Mouse (Mus musculus): ENCODE data around the gene Olfr721-ps1.
A peak's percentile ranks its signal among the peaks of the same experiment; 100 is the strongest.

The Olfr721-ps1 gene

DNA sequence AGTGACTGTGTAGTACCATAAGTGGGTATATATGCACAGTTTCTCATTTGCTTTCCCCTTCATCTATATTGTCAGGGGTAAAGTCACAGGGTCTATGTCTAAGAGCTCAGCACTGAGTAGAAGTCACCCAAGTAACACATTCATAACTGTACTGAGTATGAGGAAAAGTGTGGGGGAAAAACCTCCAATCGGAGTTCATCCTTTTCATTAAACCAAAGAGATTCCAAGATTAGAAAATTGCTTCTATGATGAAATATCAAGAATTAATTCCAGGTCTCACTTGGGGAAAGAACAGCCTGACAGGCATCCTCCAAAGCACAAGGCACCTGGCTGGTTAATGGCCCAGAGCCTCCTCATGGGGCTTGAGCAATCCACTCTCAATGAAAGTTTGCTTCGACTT is at the start of gene Olfr721-ps1:
Olfr721-ps1 (plus strand) TSS at position 301 of the 400 bp plus-strand sequence.
- no peak for DNase-seq (ENCODE audit: low spot score)

DNA sequence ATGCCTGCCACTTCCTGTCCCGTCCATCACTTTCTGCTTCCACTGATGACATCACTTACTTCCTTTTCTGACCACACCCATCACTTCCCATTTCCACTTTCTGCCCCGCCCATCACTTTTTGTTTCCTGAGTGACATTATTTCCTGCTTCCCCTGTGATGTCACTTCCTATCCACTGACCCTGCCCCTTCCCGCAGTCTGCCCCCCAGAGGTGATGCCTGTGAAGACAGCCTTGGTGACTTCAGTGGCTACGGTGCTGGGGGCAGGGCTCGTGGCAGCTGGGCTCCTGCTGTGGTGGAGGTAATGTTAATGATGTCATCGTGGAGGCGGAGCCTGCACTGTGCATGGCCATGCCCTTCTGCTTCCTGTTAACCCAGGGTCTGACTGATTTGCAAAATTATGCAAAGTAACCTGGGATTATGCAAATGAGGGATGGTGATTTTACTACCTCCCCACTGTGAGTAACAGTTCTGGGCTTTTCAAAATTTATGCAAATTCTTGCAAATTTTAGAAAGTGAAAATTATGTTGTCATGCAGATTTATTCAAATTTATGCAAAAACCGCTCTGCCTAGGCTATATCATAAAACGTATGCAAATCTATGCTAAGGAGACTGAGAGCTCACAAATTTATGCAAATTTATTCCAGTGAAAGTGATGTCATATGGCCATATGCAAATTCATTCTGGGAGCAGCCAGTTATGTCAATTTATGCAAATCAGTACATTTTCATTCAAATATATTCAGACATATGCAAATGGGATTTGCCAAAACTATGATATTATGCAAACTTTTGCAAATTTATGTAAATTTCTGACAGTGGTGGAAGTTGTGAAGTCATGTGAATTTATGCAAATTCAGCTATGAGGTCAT is 49.1 kb upstream of the Olfr721-ps1 start:
- peak; percentile 64 for DNase-seq (ENCODE audit: low spot score)

DNA sequence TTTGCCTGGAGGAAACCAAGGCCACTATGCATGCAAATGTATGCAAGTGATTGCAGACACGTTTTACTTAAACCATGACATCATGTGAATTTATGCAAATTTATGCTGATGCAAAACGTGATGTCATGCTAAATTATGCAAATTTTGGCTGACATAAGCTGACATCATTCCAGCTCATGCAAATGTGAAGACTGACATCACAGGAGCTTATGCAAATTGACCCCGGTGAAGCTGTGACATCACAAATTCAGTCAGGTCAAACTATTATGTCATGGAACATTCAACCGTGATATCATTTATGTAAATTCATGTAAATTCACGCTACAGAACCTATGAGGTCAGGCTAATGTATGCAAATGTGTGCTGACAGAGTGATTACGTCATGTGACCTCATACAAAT is 48.5 kb upstream of the Olfr721-ps1 start:
- no peak for DNase-seq (ENCODE audit: low spot score)

DNA sequence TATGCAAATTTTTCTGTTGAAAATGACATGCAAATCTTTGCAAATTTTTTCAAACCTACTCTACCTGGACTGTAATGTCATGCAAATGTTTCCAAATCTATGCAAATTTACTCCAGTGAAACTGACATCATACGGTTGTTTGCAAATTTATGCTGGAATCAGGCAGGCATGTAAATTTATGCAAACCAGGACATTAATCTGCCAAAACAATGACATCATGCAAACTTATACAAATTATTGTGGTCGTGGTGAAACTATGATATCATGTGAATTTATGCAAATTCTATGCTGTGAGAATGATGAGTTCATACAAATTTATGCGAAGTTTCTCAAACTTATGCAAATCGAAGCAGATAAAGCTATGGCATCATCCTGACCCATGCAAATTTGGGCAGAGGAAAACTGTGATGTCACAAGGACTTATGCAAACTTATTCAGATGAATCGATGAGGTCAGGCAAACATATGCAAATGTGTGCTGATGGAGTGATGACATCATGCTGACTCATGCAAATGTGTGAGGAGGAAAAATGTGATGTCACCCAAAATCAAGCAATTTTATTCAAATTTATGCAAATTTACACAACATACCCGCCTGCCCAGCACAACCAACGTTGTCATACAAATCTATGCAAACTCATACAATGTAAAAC is 47.9 kb upstream of the Olfr721-ps1 start:
- DNase-seq (ENCODE audit: low spot score): peak; percentile 24

GRCm38 (mm10) chr14:14353740-14354510 is 47.2 kb upstream of the Olfr721-ps1 start:
- DNase-seq (ENCODE audit: low spot score): peak; percentile 8

GRCm38 (mm10) chr14:14354511-14355359 is 46.4 kb upstream of the Olfr721-ps1 start:
- peak; percentile 22 for DNase-seq (ENCODE audit: low spot score)

- no peak for DNase-seq (ENCODE audit: low spot score)
Observed at GRCm38 (mm10) chr14:14355360-14355646, 45.8 kb upstream of the Olfr721-ps1 start.

DNA sequence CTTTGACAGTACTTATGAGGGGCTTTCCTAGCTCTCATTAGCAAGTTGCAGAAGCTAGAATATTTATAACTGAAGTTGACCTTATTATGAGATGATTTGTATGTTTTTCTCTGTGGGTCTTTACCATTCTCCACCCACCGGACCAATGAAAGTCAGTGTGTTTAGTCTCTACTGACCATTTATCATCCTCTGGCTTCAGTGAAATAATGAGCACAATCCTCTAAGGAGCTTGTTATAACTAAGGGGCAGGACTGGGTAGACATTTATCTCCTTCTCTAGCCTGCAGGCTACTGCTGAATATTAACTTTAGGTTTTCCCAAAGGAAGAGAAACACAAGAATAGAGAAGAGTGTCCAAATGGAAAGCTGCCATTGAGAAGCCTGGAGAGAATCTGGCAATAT is 5.6 kb upstream of the Olfr721-ps1 start:
- DNase-seq (ENCODE audit: low spot score): no peak

DNA sequence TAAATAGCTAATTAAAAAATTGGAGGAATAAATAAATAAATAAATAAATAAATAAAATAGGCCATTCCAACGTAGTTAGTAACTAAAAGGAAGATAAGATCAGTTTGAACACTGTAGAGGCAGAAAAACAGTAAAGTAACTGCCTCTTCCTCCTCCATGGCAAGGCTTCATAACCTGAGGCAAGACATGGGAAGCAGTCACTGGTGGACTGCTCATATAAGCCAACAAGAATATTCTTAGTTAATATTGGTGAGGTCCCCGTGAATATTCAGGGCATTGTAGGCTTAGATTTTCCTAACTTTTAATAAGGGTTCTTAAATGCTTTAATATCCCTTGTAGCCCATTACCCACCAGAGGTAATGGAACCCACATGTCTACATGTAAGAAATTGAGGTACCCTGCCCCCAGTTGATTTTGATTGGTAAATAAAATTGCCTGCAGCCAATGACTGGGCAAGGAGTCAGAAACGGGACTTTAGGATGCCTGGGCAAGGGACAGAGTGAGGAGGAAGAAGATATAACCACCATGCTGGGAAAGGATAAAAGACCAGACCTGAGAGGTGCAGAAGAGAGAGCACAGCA is 35.1 kb downstream of the Olfr721-ps1 start:
- DNase-seq (ENCODE audit: low spot score): no peak
